Mouse (Mus musculus): ENCODE measurements around the gene Fmo2. TPM values are rescaled to one million over a fixed set of nuclear protein-coding genes. Genes with fewer than 3 reads are reported as not detected.

Fmo2 gene
- total RNA-seq, 2 experiments from 2014 or later = 41.6 to 51.5 TPM

GRCm38 (mm10) chr1:162853812-162854482, 44.6 kb downstream of the Fmo2 start:
- no peak for DNase-seq

GRCm38 (mm10) chr1:162847554-162847953, 51.0 kb downstream of the Fmo2 start:
- DNase-seq = no peak

- no peak for DNase-seq
Measured at GRCm38 (mm10) chr1:162840211-162840610, 58.3 kb downstream of the Fmo2 start.

GRCm38 (mm10) chr1:162838976-162839375, 59.5 kb downstream of the Fmo2 start:
- no peak for DNase-seq

GRCm38 (mm10) chr1:162834342-162834741, 64.2 kb downstream of the Fmo2 start:
- DNase-seq = no peak

GRCm38 (mm10) chr1:162832574-162832953, 66.0 kb downstream of the Fmo2 start:
- DNase-seq = no peak

GRCm38 (mm10) chr1:162831838-162832573, 66.5 kb downstream of the Fmo2 start:
- no peak for DNase-seq

Other genes with a start within 250 kb of the Fmo2 start
- not detected for gene Myocos, start 240.5 kb downstream of the Fmo2 start, total RNA-seq (2021)
- 10 to 100 TPM; 60.7 to 78.1 TPM for gene Prrc2c, start 158.2 kb downstream of the Fmo2 start, total RNA-seq (2021)
- not detected for gene Fmo4, start 84.8 kb downstream of the Fmo2 start, total RNA-seq (2021)
- 10 to 100 TPM; 31.4 to 54.9 TPM for gene Fmo1, start 32.1 kb downstream of the Fmo2 start, total RNA-seq (2021)
- gene Fmo6, start 38.8 kb upstream of the Fmo2 start, total RNA-seq (2021) = 1 to 10 TPM in 1 of 2 experiments, not detected in 1; 1.3 TPM
- 1 to 10 TPM in 1 of 2 experiments, not detected in 1; 1.8 TPM for gene Fmo3, start 85.8 kb upstream of the Fmo2 start, total RNA-seq (2021)
- gene Mroh9, start 186.9 kb upstream of the Fmo2 start, total RNA-seq (2021) = not detected